Mouse (Mus musculus) embryonic facial prominence, embryonic 10.5 days (tissue): ENCODE data around the gene Nr2e1. TPM values are rescaled to one million over a fixed set of nuclear protein-coding genes. Genes with fewer than 3 reads are reported as not detected.

Experiments
- DNase-seq: peaks from one replicate; pipeline ENCODE4 v3.0.0-alpha.2; 2017; ENCODE audit warnings: low spot score
- H3K27ac ChIP-seq: fragments of 300-500 bp; sonication (generic); replicated peaks from 2 replicates; pipeline ENCODE4 v1.5.1; 2016; ENCODE audit warnings: mild to moderate bottlenecking
- H3K27me3 ChIP-seq: fragments of 300-500 bp; sonication (generic); replicated peaks from 2 replicates; pipeline ENCODE4 v1.6.1; 2016; ENCODE audit warnings: low read depth, mild to moderate bottlenecking; ENCODE audit not compliant: poor library complexity, severe bottlenecking
- H3K36me3 ChIP-seq: fragments of 300-500 bp; sonication (generic); replicated peaks from 2 replicates; pipeline ENCODE4 v1.6.1; 2016; ENCODE audit warnings: mild to moderate bottlenecking, moderate library complexity
- H3K4me1 ChIP-seq: fragments of 300-500 bp; sonication (generic); 2 replicates; pipeline ENCODE4 v1.6.1; 2016
- H3K4me3 ChIP-seq: fragments of 300-500 bp; sonication (generic); 2 replicates; pipeline ENCODE4 v1.5.1; 2016; ENCODE audit warnings: mild to moderate bottlenecking, moderate library complexity
- H3K9me3 ChIP-seq: fragments of 300-500 bp; sonication (generic); 2 replicates; pipeline ENCODE4 v1.6.1; 2016; ENCODE audit warnings: mild to moderate bottlenecking
- WGBS: fragments of 180-500 bp; shearing (Covaris S2); methylation state at CpG from one replicate; pipeline ENCODE4 v1.1.7; 2016; 5-methylcytosine and 5-hydroxymethylcytosine counted together
- polyA plus RNA-seq: library from polyadenylated mRNA; unstranded; fragments of >200 nt; fragmentation: Nextera tagmentation; extraction: Ambion mirVana; gene quantifications from 2 replicates; pipeline ENCODE4 v1.2.1, GENCODE M21; 2016

Nr2e1 gene
- polyA plus RNA-seq, 1 experiment from 2014 or later, result 11.5 TPM

DNA sequence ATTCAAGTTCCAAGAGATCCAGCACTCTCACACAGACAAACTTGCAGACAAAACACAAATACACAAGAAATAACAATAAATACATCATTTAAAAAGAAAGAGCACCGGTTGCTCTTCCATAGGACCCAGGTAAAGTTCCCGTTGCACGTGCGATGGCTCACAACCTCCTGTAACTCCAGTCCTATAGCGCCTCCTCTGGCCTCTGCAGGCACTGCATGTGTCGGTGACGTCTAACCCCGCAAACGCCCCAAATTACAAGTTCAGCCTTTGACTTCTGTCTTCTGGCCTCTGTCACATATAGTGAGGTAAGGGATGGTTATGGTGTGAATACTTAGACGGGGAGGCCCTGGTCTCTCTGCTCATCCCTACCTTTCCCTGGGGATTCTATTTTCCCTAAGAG, 18.1 kb upstream of the Nr2e1 start:
- WGBS, result 25% methylated on average over 10 of the region's 10 CpGs

DNA sequence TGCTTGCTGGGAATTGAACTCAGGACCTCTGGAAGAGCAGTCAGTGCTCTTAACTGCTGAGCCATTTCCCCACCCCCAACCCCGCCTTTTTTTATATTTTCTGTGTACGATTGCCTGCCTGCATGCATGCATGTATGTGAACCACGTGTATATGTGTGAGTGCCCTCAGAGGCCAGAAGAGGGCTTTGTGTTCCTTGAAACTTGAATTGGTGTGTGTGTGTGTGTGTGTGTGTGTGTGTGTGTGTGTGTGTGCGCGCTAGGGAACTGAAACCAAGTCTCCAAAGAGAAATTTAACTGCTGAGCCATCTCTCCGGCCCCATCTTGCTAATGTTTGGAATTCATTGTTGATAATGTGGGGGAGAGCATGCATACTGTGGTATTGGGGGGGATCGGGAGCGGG, 15.2 kb upstream of the Nr2e1 start:
- H3K36me3 ChIP-seq, result no peaks in the 10 kb centered on the region
- no peaks in the 10 kb centered on the region for H3K9me3 ChIP-seq
- H3K27me3 ChIP-seq, result peaks cover 66% of the 10 kb centered on the region
- no peaks in the 10 kb centered on the region; the same call in 1 of the 2 replicates for H3K4me1 ChIP-seq
- H3K4me3 ChIP-seq, result no peak overlapping the region
- WGBS, result 83% methylated on average over 8 of the region's 8 CpGs
- no peak for DNase-seq
- no peak overlapping the region for H3K27ac ChIP-seq

More for the DNA sequence above, 18.1 kb upstream of the Nr2e1 start:
- peaks cover 8% of the 10 kb centered on the region for H3K9me3 ChIP-seq
- no peaks in the 10 kb centered on the region for H3K4me1 ChIP-seq
- peak; percentile 43 for DNase-seq
- no peaks in the 10 kb centered on the region for H3K36me3 ChIP-seq
- no peak overlapping the region for H3K27ac ChIP-seq
- H3K4me3 ChIP-seq, result no peak overlapping the region
- H3K27me3 ChIP-seq, result peaks cover 37% of the 10 kb centered on the region

DNA sequence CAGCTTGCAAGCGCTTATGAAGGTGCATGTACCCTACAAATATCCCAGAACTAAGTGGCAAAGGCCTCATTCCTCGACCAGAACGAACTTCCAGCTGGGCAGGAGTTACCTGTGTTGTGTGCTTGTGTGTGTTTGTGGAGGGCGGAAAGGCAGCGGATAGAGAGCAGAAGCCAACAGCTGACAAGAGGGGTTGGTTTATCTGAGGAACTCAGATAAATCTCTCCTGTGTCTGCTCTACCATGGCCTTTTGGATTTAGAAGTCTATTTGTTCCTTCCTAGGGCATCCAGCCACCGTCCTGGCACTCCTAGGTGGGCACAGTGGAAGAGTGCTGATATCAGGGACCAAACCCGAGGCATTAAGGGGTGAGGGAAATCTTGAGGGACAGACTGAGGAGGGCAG, 9.8 kb upstream of the Nr2e1 start:
- no peaks in the 10 kb centered on the region for H3K36me3 ChIP-seq
- peak; percentile 24 for DNase-seq
- no peak overlapping the region for H3K4me3 ChIP-seq
- 11% methylated on average over 7 of the region's 7 CpGs for WGBS
- H3K27me3 ChIP-seq, result peaks cover 97% of the 10 kb centered on the region
- no peaks in the 10 kb centered on the region for H3K9me3 ChIP-seq
- H3K4me1 ChIP-seq, result peaks cover 22% of the 10 kb centered on the region
- H3K27ac ChIP-seq, result no peak overlapping the region

- peak overlapping the region; percentile 63 for H3K27ac ChIP-seq
- peak; percentile 52 for DNase-seq
- WGBS, result under 1% methylated on average over 25 of the region's 25 CpGs
- peak overlapping the region; percentile 45 for H3K4me3 ChIP-seq
- H3K27me3 ChIP-seq, result peaks cover 100% of the 10 kb centered on the region
- H3K9me3 ChIP-seq, result no peaks in the 10 kb centered on the region
- peaks cover 22% of the 10 kb centered on the region for H3K4me1 ChIP-seq
- no peaks in the 10 kb centered on the region for H3K36me3 ChIP-seq
These were observed 8.7 kb upstream of the Nr2e1 start for GRCm38 (mm10) chr10:42591993-42592686.

- under 1% methylated on average over 67 of the region's 67 CpGs for WGBS
These were observed 8.0 kb upstream of the Nr2e1 start for GRCm38 (mm10) chr10:42591185-42591992.

GRCm38 (mm10) chr10:42590261-42591184, 7.1 kb upstream of the Nr2e1 start:
- Histone ChIP-seq H3K4me3 (0 out of 2 replicates have a peak overlapping the region, but pooled peaks have one; percentile 45), H3K36me3 (no peaks in the 10 kb centered on the region), H3K27ac (no peak overlapping the region), H3K4me1 (peaks cover 22% of the 10 kb centered on the region), H3K27me3 (peaks cover 100% of the 10 kb centered on the region), H3K9me3 (peaks cover 4% of the 10 kb centered on the region; the same call in 1 of the 2 replicates)
- peak; percentile 28 for DNase-seq
- WGBS, result under 1% methylated on average over 19 of the region's 19 CpGs

More at GRCm38 (mm10) chr10:42591185-42591992, 8.0 kb upstream of the Nr2e1 start:
- Histone ChIP-seq H3K4me1 (peaks cover 22% of the 10 kb centered on the region), H3K27me3 (peaks cover 100% of the 10 kb centered on the region), H3K27ac (peak overlapping the region; percentile 63), H3K9me3 (peaks cover 2% of the 10 kb centered on the region; the same call in 1 of the 2 replicates), H3K36me3 (no peaks in the 10 kb centered on the region), H3K4me3 (peak overlapping the region; percentile 45)
- peak; percentile 63 for DNase-seq

GRCm38 (mm10) chr10:42589505-42589904, 6.1 kb upstream of the Nr2e1 start:
- no peak overlapping the region for H3K4me3 ChIP-seq
- peaks cover 4% of the 10 kb centered on the region; the same call in 1 of the 2 replicates for H3K9me3 ChIP-seq
- DNase-seq, result no peak
- H3K27ac ChIP-seq, result no peak overlapping the region
- H3K36me3 ChIP-seq, result no peaks in the 10 kb centered on the region
- WGBS, result 2% methylated on average over 5 of the region's 5 CpGs
- peaks cover 100% of the 10 kb centered on the region for H3K27me3 ChIP-seq
- peaks cover 28% of the 10 kb centered on the region for H3K4me1 ChIP-seq

- no peak overlapping the region for H3K4me3 ChIP-seq
- DNase-seq, result no peak
- no peak overlapping the region for H3K27ac ChIP-seq
- peaks cover 100% of the 10 kb centered on the region for H3K27me3 ChIP-seq
- peaks cover 4% of the 10 kb centered on the region; the same call in 1 of the 2 replicates for H3K9me3 ChIP-seq
- no peaks in the 10 kb centered on the region for H3K36me3 ChIP-seq
- 3% methylated on average over 8 of the region's 8 CpGs for WGBS
- H3K4me1 ChIP-seq, result peaks cover 42% of the 10 kb centered on the region
These were observed 4.7 kb upstream of the Nr2e1 start for GRCm38 (mm10) chr10:42587961-42588750.

GRCm38 (mm10) chr10:42585596-42586305, 2.3 kb upstream of the Nr2e1 start:
- H3K27ac ChIP-seq, result no peak overlapping the region
- H3K4me3 ChIP-seq, result peak overlapping the region; percentile 57; the same call in 1 of the 2 replicates
- peak; percentile 30 for DNase-seq
- H3K4me1 ChIP-seq, result peaks cover 40% of the 10 kb centered on the region
- H3K36me3 ChIP-seq, result no peaks in the 10 kb centered on the region
- WGBS, result 7% methylated on average over 22 of the region's 22 CpGs
- peaks cover 4% of the 10 kb centered on the region; the same call in 1 of the 2 replicates for H3K9me3 ChIP-seq
- peaks cover 100% of the 10 kb centered on the region for H3K27me3 ChIP-seq

DNA sequence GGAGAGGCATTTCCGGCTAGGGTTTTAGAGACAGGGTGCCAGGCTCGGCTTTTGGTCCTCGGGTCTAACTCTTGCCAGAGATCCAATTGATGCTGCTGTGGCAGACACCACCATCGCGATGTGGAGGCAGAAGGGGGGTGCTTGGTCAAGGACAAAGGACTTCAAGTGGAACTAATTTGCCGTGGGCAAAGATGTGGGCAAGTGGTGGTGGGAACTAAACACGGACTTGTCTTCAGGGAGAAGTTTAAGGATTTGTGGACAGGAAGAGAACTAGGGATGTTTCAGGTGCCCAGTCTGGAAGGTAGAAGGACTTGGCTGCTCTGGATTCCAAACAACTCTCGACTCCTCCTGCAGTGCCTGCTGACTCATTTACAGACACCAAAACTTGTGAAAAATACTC, 1.7 kb upstream of the Nr2e1 start:
- WGBS, result 1% methylated on average over 8 of the region's 8 CpGs
- Histone ChIP-seq H3K4me1 (peaks cover 46% of the 10 kb centered on the region), H3K27me3 (peaks cover 100% of the 10 kb centered on the region), H3K9me3 (peaks cover 4% of the 10 kb centered on the region; the same call in 1 of the 2 replicates), H3K27ac (no peak overlapping the region), H3K36me3 (no peaks in the 10 kb centered on the region), H3K4me3 (peak overlapping the region; percentile 57)
- peak; percentile 40 for DNase-seq
